Mouse (Mus musculus) adrenal gland (tissue): Measurements from ENCODE around the gene Camkmt.

Experiments used
- intact Hi-C: fragments of 180-260 bp; cut with DNase I; formaldehyde crosslinking; loops from one replicate; pipeline ENCODE4 v1.15.1; 2025

Camkmt gene

DNA sequence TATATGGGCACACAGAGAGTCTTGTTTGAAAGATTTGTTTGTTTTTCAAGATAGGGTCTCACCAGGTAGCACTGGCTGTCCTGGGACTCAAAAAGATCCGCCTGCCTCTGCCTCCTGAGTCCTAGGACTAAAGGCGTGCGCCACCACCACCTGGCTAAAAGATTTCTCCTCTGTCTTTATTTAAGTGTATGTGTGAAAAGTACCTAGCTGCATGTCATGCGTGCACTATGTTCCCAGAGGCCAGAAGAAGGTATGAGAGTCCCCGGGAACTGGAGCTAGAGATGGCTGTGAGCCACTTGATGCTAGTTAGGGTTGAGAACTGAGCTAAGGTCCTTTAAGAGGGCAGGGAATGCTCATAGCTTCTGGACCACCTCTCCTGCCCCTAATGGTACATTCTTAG is 277.0 kb downstream of the Camkmt start:
- intact Hi-C loops: no loop called here

DNA sequence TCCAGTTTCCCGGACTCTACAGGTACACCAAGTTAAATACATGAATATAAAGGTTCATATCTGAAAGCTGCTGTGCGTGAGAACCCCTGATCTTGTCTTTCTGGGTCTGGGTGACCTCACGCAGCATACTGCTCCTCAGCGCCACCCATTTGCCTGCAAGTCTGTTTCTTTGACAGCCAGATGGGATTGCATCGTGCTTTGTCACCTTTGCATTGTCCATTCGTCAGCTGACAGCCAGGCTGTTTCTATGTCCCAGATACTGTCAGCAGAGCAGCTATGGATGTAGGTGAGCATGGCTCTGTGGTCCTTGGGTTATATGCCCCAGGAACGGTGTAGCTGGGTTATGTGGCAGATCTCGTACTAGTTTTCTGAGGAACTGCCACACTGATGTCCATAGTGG is 278.4 kb downstream of the Camkmt start:
- intact Hi-C loops: no loop called here

- intact Hi-C loops: no loop called here
Measured at GRCm38 (mm10) chr17:85372076-85372475, 281.7 kb downstream of the Camkmt start.

GRCm38 (mm10) chr17:85372523-85372922 is 282.2 kb downstream of the Camkmt start:
- intact Hi-C loops: no loop called here

DNA sequence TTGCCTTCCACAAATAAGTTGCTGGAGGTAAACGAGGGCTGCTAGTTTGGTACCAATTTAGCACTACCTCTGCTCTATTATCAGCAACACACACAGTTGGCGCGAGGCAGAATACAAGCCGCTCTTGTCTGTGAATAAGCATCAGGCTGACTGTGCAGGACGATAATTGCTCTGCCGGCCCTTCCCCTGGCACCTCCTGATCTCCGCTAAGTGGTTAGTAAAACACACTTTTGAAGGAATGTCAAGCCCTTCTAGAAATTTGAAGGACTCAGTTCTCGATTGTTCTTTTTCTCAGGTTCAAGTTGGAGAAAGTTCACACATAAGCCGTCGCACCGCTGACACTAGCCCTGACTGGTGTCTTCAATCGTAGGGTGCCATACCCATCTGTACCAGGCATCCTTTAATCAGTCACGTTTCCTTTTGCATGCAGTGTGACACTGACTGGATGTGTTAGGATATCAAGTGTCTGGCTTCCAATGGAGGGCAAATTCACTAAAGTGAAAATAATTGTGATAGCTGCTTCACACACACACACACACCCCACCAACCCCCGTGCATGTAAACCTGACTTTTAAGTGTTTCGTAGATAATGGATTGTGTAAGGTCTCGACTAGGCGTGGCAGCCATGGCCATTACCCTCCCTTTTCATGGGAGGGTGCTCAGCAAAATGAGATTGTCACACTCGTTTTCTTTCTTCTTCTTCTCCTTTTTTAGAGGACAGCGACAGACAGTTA is 283.9 kb downstream of the Camkmt start:
- intact Hi-C loops: no loop called here

GRCm38 (mm10) chr17:85374834-85375176 is 284.5 kb downstream of the Camkmt start:
- intact Hi-C loops: no loop called here

- intact Hi-C loops: no loop called here
Measured at GRCm38 (mm10) chr17:85375523-85375922, 285.2 kb downstream of the Camkmt start.

- intact Hi-C loops: no loop called here
Measured at GRCm38 (mm10) chr17:85377496-85377895, 287.1 kb downstream of the Camkmt start.

GRCm38 (mm10) chr17:85379101-85379500 is 288.7 kb downstream of the Camkmt start:
- intact Hi-C loops: no loop called here

DNA sequence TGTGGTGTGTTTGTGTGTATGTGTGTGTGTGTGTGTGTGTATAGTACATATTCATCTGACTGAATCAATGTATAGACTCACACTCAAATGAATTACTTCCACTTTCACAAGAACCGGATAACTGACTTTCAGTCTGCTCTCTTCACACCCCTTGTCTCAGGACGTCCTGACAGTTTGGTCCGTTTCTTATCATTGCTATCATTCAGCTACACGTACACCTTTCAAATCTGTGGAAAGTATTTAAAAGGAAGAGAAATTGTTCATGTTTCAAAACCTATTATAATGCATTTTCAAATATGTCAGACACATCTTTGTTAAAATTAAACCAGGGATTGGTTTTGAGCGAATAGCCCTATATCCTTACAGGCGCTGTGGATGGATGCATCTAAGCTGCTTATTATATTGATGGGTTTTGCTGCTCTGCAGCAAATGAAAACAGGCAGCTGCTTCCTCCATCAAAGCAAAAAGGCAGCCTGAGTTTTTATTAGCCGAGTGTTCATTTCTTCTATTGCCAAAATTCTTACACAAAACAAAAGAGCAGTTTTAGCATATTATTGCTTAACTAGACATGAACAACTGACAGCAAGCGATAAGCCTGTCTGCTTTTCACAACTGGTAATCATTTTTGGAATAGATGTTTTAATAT is 291.3 kb downstream of the Camkmt start:
- intact Hi-C loops: no loop called here

GRCm38 (mm10) chr17:85382344-85382743 is 292.0 kb downstream of the Camkmt start:
- intact Hi-C loops: no loop called here

DNA sequence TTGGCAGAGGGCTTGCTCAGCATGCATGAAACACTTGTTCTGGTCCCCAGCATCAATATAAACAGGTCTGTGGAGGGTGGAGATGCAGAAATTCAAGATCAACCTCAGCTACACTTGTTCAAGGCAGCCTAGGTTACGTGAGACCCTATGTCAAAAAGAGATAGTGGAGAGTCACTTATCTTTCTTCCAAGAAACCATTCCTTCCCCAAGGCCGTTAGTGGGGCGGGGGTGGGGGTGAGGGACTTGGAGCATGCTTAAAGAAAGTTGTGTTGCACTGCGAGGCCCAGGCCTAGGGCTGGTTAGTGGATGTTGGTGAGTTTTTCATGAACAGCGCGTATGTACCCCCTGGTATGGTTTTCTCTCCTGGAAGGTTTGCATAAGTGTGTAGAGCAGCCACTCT is 292.6 kb downstream of the Camkmt start:
- intact Hi-C loops: no loop called here

DNA sequence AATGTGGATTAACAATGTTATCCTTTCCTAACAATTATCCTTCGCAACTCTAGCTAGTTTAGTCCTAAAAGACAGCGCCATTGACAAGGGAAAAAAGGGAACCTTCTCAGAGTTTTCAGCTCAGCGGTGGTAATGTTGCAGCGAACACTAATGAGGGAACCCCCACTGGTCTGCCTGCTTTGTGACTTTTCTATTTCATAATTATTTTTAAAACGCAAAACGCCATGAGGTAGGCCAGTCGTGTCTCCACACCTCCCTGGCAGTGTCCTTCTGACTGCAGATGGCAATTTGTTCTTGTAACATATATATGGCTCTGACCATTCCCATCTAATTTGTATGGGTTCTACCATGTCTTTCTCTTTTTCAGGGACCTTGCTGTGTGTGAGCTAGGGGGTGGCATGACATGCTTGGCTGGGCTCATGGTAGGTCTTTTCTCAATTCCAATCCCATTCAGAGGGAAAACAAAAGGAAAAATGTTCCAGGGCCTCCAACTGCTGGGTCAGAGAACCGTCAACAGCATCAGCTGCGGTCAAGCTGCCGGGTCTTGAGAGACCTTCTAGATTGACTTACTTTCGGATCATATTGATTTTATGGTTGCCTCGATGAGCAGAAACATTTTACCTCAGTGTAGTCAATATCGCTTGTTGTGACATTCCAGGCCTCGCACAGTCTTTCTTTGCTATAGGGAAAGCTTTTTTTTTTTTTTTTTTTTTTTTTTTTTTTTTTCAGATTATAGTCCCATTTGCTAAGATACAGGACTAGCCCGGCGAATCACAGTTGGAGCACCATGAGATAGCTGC is 302.9 kb downstream of the Camkmt start:
- intact Hi-C loops: no loop called here

DNA sequence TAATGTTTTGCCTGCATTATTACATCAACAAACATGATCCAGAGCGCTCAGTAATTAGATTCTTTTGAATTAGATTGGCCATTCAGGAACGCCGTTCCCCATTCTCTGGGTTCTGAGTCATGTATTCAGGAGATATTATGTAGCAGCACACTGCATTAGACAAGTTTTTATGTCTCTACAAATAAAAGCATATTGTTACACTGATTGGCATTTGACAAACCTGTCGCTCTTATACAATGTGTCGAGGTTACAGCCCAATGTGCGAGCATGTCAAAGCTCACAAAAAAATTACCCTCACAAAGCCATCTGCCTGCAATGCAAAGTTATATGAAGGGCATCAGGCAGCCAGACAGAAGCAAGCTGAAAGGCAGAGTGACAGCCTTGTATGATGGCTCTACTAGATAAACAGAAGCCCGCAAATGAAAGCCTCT is 303.6 kb downstream of the Camkmt start:
- intact Hi-C loops: no loop called here

GRCm38 (mm10) chr17:85395502-85395901 is 305.1 kb downstream of the Camkmt start:
- intact Hi-C loops: no loop called here

DNA sequence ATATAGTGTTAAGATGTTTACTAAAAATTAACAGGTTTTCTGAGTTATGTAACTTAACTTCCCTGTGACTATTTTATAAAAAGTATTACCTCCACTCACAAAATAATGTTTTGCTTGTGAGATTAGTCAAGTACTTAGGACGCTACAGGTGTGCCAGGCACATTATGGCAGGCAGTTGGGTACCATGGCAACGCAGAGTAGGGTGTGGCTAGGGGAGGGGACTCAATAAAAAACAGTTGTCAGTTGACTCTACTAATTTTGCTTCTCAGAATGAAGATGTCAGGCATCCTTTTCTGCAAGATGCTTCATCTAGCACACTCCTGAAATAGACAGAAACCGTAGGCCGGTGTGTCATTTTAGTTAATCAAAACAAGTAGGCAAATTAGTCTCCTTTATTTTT is 310.4 kb downstream of the Camkmt start:
- intact Hi-C loops: no loop called here

DNA sequence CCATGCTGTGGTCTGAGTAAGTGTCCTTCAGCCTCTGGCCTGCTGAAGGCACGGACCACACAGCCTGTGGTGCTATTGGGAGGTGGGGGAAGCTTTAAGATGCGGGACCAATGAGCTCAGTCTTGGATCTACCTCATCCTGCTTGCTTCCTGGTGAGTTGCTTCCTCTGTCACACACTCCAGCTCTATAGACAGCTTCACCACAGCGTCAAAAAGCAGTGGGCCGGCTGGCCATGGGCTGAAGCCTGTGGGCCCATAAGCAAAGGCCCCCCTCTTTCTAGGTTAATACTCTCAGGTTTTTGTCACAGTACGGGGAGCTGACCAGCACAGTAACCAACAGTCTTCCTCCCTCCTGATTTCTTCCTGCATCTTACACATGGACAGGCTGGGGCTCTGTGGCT is 314.8 kb downstream of the Camkmt start:
- intact Hi-C loops: no loop called here

DNA sequence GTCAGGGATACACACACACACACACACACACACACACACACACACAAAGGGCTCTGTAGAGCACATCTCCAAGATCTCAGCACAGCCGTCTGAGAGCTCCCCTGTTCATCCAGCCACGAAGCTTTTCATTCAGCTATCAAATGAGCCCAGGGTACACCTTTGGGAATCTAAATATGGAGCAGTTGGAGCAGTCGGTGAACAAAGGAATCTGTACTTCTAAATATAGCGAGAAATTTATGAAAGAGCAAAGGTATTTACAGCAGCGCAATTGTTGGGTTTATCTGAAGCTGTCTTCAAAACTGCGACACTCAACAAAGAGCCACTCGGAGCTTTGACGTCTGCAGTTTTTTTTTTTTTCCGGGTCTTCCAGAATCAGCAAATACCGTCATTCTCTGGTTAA is 315.8 kb downstream of the Camkmt start:
- intact Hi-C loops: no loop called here

DNA sequence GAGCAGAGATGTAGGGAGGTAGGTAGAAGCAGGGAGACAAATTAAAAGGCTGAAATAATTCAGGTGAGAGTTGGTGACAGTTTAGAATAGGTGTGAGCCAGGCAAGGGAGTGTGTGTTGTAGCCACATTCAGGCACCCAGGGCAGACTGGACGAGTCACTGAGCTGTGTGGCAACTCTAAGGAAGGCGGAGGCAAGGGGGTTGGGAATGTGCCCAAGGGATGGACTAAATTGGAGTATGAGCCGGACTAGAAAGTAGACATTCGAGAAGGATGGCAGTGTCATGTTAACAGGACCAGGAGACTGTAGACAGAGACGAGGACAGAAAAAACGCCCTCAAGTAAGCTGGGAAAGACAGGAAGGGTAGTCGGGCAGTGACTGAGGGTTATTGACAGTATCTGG is 338.5 kb downstream of the Camkmt start:
- intact Hi-C loops: no loop called here

DNA sequence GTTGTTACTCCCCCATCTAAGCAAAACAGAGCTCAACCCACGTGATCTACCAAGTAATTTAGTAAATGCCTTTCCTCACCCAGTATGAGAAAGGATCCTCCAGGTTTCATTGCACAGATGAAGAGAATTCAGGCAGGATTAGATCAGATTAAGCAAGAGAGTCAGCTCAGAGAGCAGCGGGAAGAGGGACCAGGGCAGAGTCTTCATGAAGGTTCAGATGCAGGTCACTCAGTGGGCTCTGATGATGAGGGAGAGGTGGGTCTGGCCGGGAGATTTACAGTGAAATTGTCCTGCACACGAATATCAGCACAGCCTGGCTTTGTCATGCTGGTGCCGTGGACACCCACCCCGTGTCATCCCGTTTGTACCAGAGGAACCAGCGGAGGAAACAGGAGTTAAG is 342.6 kb downstream of the Camkmt start:
- intact Hi-C loops: no loop called here

- intact Hi-C loops: no loop called here
Measured at GRCm38 (mm10) chr17:85443036-85443435, 352.7 kb downstream of the Camkmt start.

DNA sequence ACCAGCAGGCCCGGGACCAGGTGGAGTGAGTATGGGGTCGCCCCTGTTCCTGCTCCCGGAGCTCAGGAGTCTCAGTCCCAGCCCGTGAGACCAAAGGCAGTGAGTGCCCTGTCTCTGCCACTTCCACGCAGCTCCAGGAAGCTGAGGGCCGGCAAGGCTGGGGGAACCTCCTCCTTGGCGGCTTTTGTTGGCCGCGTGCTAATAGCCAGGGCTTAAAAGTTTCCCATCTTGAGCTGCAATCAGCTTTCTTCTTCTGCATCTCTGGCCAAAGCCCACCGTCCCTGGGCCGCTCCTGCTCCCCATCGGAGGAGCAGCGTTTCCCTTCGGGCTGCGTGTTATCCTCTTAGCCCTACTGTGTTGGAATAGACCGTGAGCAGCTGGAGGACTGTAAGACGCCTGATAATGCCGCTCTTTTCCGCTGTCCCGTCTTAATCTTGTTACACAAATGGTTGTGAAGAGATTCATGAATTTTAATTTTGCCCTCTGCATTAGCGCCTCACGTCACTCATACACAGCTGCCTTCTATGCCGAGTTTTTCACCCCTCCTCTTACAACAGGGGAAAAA is 364.1 kb downstream of the Camkmt start:
- intact Hi-C loops: no loop called here
